Mouse (Mus musculus): Measurements from ENCODE around the gene Socs3. TPM values are rescaled to one million over a fixed set of nuclear protein-coding genes. Genes with fewer than 3 reads are reported as not detected.

The Socs3 gene
- total and polyA plus RNA-seq, 3 experiments, result 0.96 to 1.9 TPM; not detected in 1

GRCm38 (mm10) chr11:117993190-117994175, 23.6 kb upstream of the Socs3 start:
- Histone ChIP-seq H3K9ac (ENCODE audit: control insufficient read depth, low read depth, low read length, poor library complexity, severe bottlenecking) (peak overlapping the region; percentile 5; the same call in 1 of the 2 replicates), H3K4me3 (ENCODE audit: control insufficient read depth in 1 of 2, insufficient read depth in 1 of 2, low read depth in 2 of 2, low read length in 2 of 2) (no peak overlapping the region)
- 0 out of 2 replicates have a peak, but pooled peaks have one; percentile 19 for TF ChIP-seq HCFC1 (IDR thresholded peaks at IDR 0.05; ENCODE audit: low read depth, low read length)
- TF ChIP-seq MAX (IDR thresholded peaks at IDR 0.05; ENCODE audit: low read length), result peak; percentile 32; the same call in 1 of the 2 replicates
- TF ChIP-seq GATA1 (IDR thresholded peaks at IDR 0.05; ENCODE audit: low read depth, low read length), result peak; percentile 92
- no peak for TF ChIP-seq ZKSCAN1 (IDR thresholded peaks at IDR 0.05; ENCODE audit: low read depth, low read length)
- TF ChIP-seq SIN3A (IDR thresholded peaks at IDR 0.05; ENCODE audit: low read length), result peak; percentile 67
- no peak for TF ChIP-seq USF2 (IDR thresholded peaks at IDR 0.05; ENCODE audit: borderline replicate concordance in 1 of 2, insufficient read depth in 1 of 2, low read depth in 1 of 2, low read length in 2 of 2)
- no peak for TF ChIP-seq E2F4 (IDR thresholded peaks at IDR 0.05; ENCODE audit: borderline replicate concordance, low read depth, low read length)
- no peak for TF ChIP-seq POLR2A (IDR thresholded peaks at IDR 0.05; ENCODE audit: control insufficient read depth in 1 of 2, insufficient read depth in 1 of 2, low read depth in 1 of 2, low read length in 2 of 2, poor library complexity in 1 of 2)
- no peak for TF ChIP-seq TBP (IDR thresholded peaks at IDR 0.05; ENCODE audit: low read depth, low read length)
- TF ChIP-seq BHLHE40 (IDR thresholded peaks at IDR 0.05; ENCODE audit: borderline replicate concordance, low read depth, low read length), result no peak
- no peak for TF ChIP-seq SMC3 (IDR thresholded peaks at IDR 0.05; ENCODE audit: low read depth, low read length)
- no peak for TF ChIP-seq GABPA (IDR thresholded peaks at IDR 0.05; ENCODE audit: low read depth, low read length)
- TF ChIP-seq MAFK (IDR thresholded peaks at IDR 0.05; ENCODE audit: borderline replicate concordance, low read depth, low read length), result no peak
- TF ChIP-seq POLR2AphosphoS5 (IDR thresholded peaks at IDR 0.05; ENCODE audit: borderline replicate concordance, low read depth, low read length), result no peak
- TF ChIP-seq MEF2A (IDR thresholded peaks at IDR 0.05; ENCODE audit: extremely low read depth, insufficient replicate concordance, low read depth, low read length, poor library complexity, severe bottlenecking), result no peak
- no peak for TF ChIP-seq ZNF384 (IDR thresholded peaks at IDR 0.05; ENCODE audit: low read depth, low read length)
- no peak for TF ChIP-seq CTCF (IDR thresholded peaks at IDR 0.05 in 2 of 3, conservative IDR thresholded peaks at IDR 0.05 in 1 of 3; ENCODE audit: control insufficient read depth in 1 of 3, insufficient read depth in 1 of 3, low read depth in 2 of 3, low read length in 3 of 3, poor library complexity in 1 of 3, severe bottlenecking in 1 of 3)
- TF ChIP-seq ZMIZ1 (IDR thresholded peaks at IDR 0.05; ENCODE audit: low read depth, low read length), result no peak
- TF ChIP-seq NELFE (IDR thresholded peaks at IDR 0.05; ENCODE audit: low read depth, low read length), result no peak
- no peak for TF ChIP-seq TCF12 (IDR thresholded peaks at IDR 0.05; ENCODE audit: low read depth, low read length)
- peak; percentile 59 to 64; a peak in 3 of 4 replicates for TF ChIP-seq EP300 (IDR thresholded peaks at IDR 0.05; ENCODE audit: low read depth in 1 of 2, low read length in 2 of 2)
- no peak for TF ChIP-seq NRF1 (IDR thresholded peaks at IDR 0.05; ENCODE audit: insufficient read depth, low read depth, low read length, poor library complexity, severe bottlenecking)
- TF ChIP-seq ELF1 (IDR thresholded peaks at IDR 0.05; ENCODE audit: low read depth, low read length), result peak; percentile 63
- no peak for TF ChIP-seq MYB (IDR thresholded peaks at IDR 0.05; ENCODE audit: low read depth, low read length)
- no peak for TF ChIP-seq ZC3H11A (IDR thresholded peaks at IDR 0.05; ENCODE audit: low read depth, low read length)
- TF ChIP-seq USF1 (IDR thresholded peaks at IDR 0.05; ENCODE audit: low read depth, low read length), result no peak
- no peak for TF ChIP-seq TAL1 (IDR thresholded peaks at IDR 0.05; ENCODE audit: low read length)
- TF ChIP-seq RCOR1 (IDR thresholded peaks at IDR 0.05; ENCODE audit: low read depth, low read length), result peak; percentile 71
- 0 out of 2 replicates have a peak, but pooled peaks have one; percentile 57 for TF ChIP-seq UBTF (IDR thresholded peaks at IDR 0.05; ENCODE audit: borderline replicate concordance, insufficient read depth, low read depth, low read length)
- TF ChIP-seq MAZ (IDR thresholded peaks at IDR 0.05; ENCODE audit: low read depth, low read length), result no peak
- TF ChIP-seq CHD1 (IDR thresholded peaks at IDR 0.05; ENCODE audit: low read depth, low read length), result no peak
- no peak for TF ChIP-seq MYC (IDR thresholded peaks at IDR 0.05; ENCODE audit: low read depth, low read length)
- peak; percentile 61 for TF ChIP-seq ETS1 (IDR thresholded peaks at IDR 0.05; ENCODE audit: low read depth, low read length)
- TF ChIP-seq RAD21 (IDR thresholded peaks at IDR 0.05; ENCODE audit: low read depth, low read length), result no peak

More at GRCm38 (mm10) chr11:117993190-117994175, 23.6 kb upstream of the Socs3 start:
- peaks cover 13 to 49% of the 10 kb centered on the region in 2 experiments for H3K4me1 ChIP-seq (ENCODE audit: control insufficient read depth in 1 of 2, insufficient read depth in 2 of 2, low read length in 2 of 2)
- DNase-seq (ENCODE audit: low read depth, low spot score), result peak; percentile 77
- H3K79me2 ChIP-seq (ENCODE audit: control insufficient read depth, insufficient read depth, low read length, poor library complexity), result peaks cover 80% of the 10 kb centered on the region
- peak overlapping the region; percentile 37 for H3K27ac ChIP-seq (ENCODE audit: control insufficient read depth, low read depth, low read length)
- H3K9me3 ChIP-seq (replicated peaks; ENCODE audit: insufficient read depth, low read length), result no peaks in the 10 kb centered on the region
- H3K36me3 ChIP-seq (ENCODE audit: control insufficient read depth in 1 of 2, insufficient read depth in 2 of 2, low read length in 2 of 2), result peaks cover 0 to 39% of the 10 kb centered on the region in 2 experiments; a peak in 3 of 4 replicates
- H3K27me3 ChIP-seq (ENCODE audit: control insufficient read depth in 1 of 2, insufficient read depth in 2 of 2, low read length in 2 of 2), result no peaks in the 10 kb centered on the region
